Mouse (Mus musculus) heart, postnatal 0 days (tissue): ENCODE results near the gene Olfr1339.

Source experiments
- CTCF ChIP-seq: IDR thresholded peaks from 2 replicates; pipeline ENCODE4 v1.5.1; 2016; ENCODE audit warnings: antibody characterized with exemption, control low read depth, low read depth
- EP300 ChIP-seq: IDR thresholded peaks from 2 replicates; pipeline ENCODE4 v1.6.1; 2016; ENCODE audit warnings: antibody characterized with exemption, low read depth

GRCm38 (mm10) chr4:118721742-118722483 lies 10.1 kb upstream of the Olfr1339 start:
- TF ChIP-seq CTCF: no peak
- no peak for TF ChIP-seq EP300
